Mouse (Mus musculus) layer of hippocampus, adult 2 months (tissue): Measurements from ENCODE around the gene Colca2. TPM values are rescaled to one million over a fixed set of nuclear protein-coding genes. Genes with fewer than 3 reads are reported as not detected.
A peak's percentile ranks its signal among the peaks of the same experiment; 100 is the strongest.

Source experiments
- DNase-seq, 2 experiments: peaks; one replicate each; pipeline ENCODE4 v3.0.0; 2022; ENCODE audit warnings: low spot score in 2 of 2
- H3K27ac ChIP-seq: fragments of 200-600 bp; 2 replicates; pipeline ENCODE4 v1.8.1; 2022
- H3K4me3 ChIP-seq: fragments of 200-600 bp; 2 replicates; pipeline ENCODE4 v1.8.1; 2022; ENCODE audit warnings: mild to moderate bottlenecking
- CTCF ChIP-seq: fragments of 200-600 bp; conservative IDR thresholded peaks from 2 replicates; pipeline ENCODE4 v1.8.1; 2022; ENCODE audit warnings: antibody characterized with exemption, mild to moderate bottlenecking, moderate library complexity
- total RNA-seq, 2 experiments: library from RNA; stranded (reverse); gene quantifications; 2 replicates each; pipeline ENCODE4 v1.2.3; 2021

The Colca2 gene
- total RNA-seq, 2 experiments from 2014 or later, result 0.38 to 1.1 TPM

DNA sequence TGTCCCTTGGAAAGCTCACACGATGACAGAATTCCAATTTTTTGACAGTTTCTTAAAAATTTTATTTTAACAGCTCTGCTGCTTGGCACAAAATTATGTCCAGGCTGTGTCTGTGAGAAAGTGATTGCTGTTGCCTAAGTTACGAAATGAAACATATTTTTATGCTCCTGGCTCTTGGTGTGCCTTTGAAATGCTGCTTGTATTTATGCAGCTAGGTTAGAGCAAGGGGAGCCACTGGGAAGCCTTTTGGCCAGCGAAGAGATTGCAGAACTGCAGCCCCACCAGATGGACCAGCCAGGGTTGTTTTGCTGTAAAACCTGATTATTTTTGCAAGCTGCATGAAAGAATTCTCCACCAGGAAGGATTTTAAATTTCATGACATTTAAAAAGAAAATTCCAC is 26.8 kb upstream of the Colca2 start:
- DNase-seq, result peak; percentile 42 to 70
- Histone ChIP-seq H3K4me3 (no peak overlapping the region; the same call in 1 of the 2 replicates), H3K27ac (peak overlapping the region; percentile 83)
- TF ChIP-seq CTCF, result peak; percentile 17; the same call in 1 of the 2 replicates

DNA sequence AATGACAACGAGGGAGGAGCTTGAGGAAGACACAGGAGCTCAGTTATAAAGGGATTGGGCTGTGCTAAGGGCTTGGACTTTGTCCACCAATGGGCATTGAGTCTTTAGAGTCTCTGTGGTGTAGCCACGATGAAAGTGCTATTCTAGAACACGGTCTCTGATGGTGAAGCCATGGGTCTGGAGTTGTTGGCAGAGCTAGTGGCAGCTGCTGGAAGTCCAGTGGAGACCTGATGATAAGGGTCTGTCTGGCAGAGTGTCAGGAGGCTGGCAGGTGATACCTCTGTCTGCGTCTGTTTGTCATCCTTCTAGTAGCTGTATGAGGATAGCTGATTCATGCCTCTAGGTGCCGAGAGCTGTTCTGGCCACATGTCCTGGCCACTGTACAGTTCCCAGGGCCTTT is 25.6 kb upstream of the Colca2 start:
- DNase-seq, result no peak
- Histone ChIP-seq H3K4me3 (no peak overlapping the region), H3K27ac (peak overlapping the region; percentile 83)
- no peak for TF ChIP-seq CTCF

DNA sequence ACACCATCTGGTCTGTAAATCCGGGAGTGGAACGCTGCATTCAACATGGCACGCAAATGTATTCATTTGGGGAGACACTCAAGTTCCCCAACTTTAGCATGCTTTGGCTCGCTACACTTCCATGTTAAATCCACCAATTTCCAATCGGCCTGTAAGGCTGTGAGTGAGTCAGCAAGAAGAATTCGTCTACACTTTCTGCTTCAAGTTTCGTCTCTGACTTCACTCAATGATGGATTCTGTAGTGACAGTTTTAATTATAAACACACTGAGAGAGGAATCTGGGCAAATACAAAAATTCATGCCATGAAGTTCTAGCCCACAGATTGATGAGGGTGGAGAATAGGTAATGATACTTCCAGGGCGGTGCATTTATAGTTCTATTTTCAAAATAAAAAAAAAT is 15.2 kb upstream of the Colca2 start:
- DNase-seq, result no peak
- no peak for TF ChIP-seq CTCF
- Histone ChIP-seq H3K4me3 (no peak overlapping the region), H3K27ac (no peak overlapping the region)

GRCm38 (mm10) chr9:51292674-51293073 is 14.3 kb upstream of the Colca2 start:
- Histone ChIP-seq H3K4me3 (no peak overlapping the region), H3K27ac (no peak overlapping the region)
- peak; percentile 95 for TF ChIP-seq CTCF
- DNase-seq, result peak; percentile 83 to 87

DNA sequence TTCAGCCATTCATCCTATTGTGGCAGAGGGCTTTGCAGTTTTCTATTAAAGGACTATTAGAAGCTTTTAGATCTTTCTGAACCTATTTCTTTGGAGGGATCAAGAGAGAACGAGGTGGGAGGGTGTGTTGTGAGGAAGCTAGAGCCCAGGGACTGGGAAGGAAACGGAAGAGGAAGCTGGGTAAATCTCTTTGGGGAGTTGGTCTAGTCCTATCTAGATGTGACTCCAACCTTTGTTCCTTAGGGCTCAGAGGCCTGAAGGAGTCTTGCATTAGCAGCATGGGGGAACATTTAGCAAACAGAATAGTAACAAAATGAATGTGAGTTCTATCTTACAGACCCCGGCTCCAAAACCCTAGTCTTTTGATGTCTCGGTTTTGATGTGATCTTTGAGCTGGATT is 12.6 kb upstream of the Colca2 start:
- no peak for TF ChIP-seq CTCF
- no peak overlapping the region for H3K27ac ChIP-seq
- DNase-seq, result no peak
- H3K4me3 ChIP-seq, result no peak overlapping the region

DNA sequence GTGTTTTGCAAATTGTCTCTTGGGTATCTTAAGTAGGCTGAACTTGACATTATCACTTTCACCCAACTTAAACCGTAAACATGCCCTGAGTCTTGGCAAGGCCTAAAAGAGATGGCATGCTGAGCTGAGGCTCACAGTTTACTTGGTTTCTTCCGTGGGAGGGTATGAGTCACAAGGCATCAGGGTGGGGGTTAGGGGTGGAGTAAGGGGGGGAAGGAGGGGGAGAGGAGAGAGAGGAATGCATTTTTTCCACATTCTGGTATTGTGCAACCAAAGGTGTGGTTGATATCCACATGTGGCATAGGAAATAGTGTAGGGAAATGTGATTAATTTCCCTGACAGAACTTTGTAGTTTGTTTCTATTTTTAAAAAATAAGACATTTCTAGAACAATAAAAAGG is 7.7 kb upstream of the Colca2 start:
- TF ChIP-seq CTCF, result no peak
- no peak for DNase-seq
- H3K4me3 ChIP-seq, result no peak overlapping the region
- no peak overlapping the region for H3K27ac ChIP-seq

DNA sequence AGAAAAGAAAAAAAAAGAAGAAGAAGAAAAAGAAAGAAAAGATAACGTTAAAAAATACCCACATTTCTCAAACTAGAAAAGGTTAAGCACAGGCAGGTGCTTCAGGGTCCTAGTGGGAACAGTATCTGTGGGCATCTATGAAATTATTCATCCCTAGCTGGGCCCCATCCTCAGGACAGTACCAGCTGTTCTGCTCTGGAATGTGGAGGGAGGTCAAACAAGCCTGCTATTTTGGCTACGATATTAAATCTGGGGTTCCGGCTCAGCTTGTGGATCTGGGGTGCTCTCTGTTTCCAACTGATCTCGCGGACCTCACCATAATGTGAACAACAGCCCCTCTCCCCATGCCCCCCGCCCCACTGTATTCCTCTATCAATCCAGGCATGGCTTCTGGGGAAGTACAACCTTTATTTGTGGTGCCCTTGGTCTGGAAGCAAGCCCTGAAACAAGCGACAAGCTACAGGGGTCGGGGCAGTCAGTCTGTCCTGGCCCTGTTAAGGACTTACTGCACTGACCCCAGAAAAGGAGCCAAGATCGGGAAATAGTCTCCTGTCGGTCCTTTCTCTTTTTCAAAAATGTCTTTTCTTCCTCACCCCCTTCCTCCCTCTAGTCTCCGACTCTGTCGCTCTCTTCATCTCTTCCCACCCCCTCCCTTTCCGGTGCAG is 403 bp downstream of the Colca2 start:
- H3K4me3 ChIP-seq, result peak overlapping the region; percentile 71
- TF ChIP-seq CTCF, result no peak
- DNase-seq, result no peak
- H3K27ac ChIP-seq, result peak overlapping the region; percentile 86

- Histone ChIP-seq H3K27ac (no peak overlapping the region), H3K4me3 (no peak overlapping the region)
- no peak for TF ChIP-seq CTCF
- DNase-seq, result no peak
These were observed 3.7 kb downstream of the Colca2 start for GRCm38 (mm10) chr9:51274678-51275077.

- no peak overlapping the region for H3K4me3 ChIP-seq
- no peak overlapping the region for H3K27ac ChIP-seq
- DNase-seq, result no peak
- no peak for TF ChIP-seq CTCF
These were observed 4.7 kb downstream of the Colca2 start for GRCm38 (mm10) chr9:51273581-51274154.

GRCm38 (mm10) chr9:51272102-51272501 is 6.3 kb downstream of the Colca2 start:
- H3K27ac ChIP-seq, result no peak overlapping the region
- H3K4me3 ChIP-seq, result no peak overlapping the region
- no peak for TF ChIP-seq CTCF
- no peak for DNase-seq

DNA sequence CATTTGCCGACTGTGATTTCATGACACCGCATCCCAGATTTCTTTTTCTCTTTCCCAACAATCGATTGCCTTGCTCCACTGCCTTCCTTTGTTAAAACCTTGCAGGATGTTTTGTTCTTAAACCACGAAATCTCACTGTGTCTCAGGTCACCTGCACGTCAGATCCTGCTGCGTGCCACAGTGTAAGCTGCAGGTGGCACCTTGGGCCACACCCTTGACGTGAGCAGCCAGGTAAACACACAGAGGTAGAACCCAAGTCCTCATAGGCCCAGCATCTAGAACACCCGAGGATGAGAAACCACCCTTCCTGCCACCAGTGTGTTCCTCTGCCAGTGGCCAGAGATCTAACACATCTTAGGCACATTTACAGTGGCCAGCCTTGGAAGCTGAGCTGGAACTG is 7.3 kb downstream of the Colca2 start:
- no peak overlapping the region for H3K27ac ChIP-seq

GRCm38 (mm10) chr9:51268852-51269251 is 9.5 kb downstream of the Colca2 start:
- Histone ChIP-seq H3K4me3 (no peak overlapping the region), H3K27ac (no peak overlapping the region)
- no peak for TF ChIP-seq CTCF
- no peak for DNase-seq

More for the DNA sequence above, 7.3 kb downstream of the Colca2 start:
- DNase-seq, result no peak
- no peak for TF ChIP-seq CTCF
- H3K4me3 ChIP-seq, result no peak overlapping the region

GRCm38 (mm10) chr9:51258426-51258825 is 19.9 kb downstream of the Colca2 start:
- no peak for DNase-seq
- TF ChIP-seq CTCF, result no peak
- Histone ChIP-seq H3K27ac (no peak overlapping the region), H3K4me3 (no peak overlapping the region)
